Mouse (Mus musculus) skeletal muscle tissue, adult 2 months (tissue): ENCODE measurements around the gene Aox3.

Source experiments
- DNase-seq: peaks from one replicate; pipeline ENCODE4 v3.0.0-alpha.2; 2012; ENCODE audit warnings: low read depth, low spot score

The Aox3 gene

DNA sequence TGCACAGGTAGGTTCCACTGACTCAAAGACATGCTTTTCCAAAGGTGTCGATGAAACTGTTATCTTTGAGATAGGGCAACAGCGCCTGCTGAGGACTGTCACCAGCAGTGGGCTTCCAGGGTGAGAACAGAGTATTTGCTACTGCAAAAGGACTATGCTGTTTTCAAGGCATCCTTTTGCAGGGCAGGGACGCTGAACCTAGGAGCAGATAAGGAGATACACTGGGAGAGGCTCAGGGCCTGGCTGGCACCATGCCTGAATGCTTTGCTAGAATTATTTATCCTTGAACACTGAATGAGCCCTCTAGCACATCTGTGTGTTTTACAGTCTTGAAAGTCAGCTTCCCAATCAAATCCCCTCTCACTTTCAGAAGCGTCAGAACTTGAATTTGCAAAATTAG is 85.5 kb downstream of the Aox3 start:
- no peak for DNase-seq

DNA sequence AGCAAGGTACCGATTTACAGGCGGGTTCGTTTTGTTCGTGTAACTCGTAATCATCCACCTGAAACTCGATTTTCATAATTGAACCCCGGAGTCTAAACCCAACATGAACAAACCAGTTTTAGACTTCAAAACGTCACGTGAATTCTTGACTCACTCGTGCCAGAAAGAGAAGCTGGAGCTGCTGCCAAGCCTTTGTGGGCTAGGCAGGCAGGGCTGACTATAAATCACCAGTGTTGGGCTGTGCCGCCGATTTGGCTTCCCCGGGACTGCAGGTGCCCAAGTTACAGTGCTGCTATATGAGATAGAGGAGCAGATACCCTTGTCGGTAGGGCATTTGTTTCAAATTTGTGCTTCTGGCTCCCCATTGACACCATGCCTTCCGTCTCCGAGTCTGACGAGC is 97.3 kb downstream of the Aox3 start, which contains the start of gene Aox4:
TSS of gene Aox4 (plus strand) at position 195 of the 400 bp plus-strand sequence.
- DNase-seq: no peak

DNA sequence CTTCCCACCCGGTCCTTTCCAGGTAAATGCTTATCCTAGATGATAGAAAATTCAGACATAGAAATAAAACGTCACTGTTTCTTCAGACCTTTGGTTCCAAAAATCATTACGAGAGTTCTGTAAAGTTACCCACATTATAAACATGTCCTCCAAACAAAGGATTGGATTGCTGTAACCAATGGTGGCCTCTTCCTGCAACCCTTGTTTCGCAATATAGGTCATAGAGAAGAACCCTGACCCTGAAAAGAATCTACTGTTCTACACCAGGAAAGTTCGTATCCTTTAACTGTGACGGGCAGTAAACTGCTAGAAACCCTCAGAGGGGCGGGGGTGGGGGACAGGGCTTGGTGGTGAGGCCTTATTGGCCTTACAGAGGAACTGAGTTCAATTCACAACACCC is 99.9 kb downstream of the Aox3 start:
- no peak for DNase-seq

DNA sequence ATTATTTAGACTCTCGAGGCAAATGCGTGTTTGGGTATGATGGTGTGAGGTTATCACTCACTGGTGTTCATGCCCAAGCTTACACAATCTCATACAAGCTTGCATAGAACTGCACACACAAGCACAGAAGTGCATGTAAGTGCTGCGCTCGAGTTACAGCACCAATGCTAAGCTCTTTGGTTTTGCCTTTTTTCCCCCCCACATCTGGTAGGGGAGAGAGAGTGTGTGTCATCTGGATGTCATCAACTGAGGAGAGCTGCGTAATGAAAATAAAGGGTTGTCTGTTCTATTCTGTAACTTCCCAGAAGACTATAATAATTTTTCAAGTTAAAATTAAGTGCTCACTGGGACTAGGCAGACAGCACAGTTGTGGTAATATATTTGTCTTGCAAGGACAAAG is 100.9 kb downstream of the Aox3 start:
- no peak for DNase-seq

DNA sequence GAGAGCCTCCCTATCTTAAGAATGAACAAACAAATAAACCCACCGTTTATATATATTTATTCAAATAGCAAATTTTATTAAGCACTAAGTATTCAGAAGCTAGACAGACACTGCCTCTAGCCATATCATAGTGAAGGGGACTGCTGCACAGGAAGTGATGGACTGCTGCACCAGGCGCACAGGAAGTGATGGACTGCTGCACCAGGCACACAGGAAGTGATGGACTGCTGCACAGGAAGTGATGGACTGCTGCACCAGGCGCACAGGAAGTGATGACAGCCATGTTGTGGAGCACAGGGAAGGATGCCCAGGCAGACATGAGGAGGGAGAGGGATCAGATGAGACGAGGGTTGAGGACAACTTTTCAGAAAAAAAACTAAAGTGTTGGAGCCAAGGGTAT is 102.4 kb downstream of the Aox3 start:
- DNase-seq: no peak

DNA sequence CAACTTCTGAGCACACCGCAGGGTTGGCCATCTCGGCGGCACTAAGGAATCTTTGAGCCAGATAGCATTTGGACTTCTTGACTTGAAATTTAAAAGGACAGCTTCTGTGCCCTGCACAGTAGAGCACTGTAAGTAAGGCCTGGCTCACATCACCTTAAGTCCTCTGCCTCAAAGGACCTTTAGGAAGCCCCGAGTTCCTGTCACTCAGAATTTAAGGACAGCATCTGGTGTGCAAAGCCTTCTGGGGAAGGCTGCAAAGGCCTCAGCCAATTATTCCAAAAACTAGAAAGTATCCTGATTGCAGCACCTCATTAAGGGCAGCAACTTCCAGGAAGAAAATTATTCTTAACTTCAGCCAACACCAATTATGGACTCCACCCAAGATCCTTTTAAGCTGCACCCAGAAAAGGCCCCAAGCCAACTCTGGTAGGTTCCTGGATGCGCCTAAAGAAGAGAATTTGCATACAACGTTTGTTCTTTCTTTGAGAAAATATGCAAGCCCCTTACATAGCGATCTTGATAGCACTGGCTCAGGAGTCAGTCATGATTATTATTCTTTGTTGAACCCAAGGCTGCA is 103.1 kb downstream of the Aox3 start:
- DNase-seq: no peak

DNA sequence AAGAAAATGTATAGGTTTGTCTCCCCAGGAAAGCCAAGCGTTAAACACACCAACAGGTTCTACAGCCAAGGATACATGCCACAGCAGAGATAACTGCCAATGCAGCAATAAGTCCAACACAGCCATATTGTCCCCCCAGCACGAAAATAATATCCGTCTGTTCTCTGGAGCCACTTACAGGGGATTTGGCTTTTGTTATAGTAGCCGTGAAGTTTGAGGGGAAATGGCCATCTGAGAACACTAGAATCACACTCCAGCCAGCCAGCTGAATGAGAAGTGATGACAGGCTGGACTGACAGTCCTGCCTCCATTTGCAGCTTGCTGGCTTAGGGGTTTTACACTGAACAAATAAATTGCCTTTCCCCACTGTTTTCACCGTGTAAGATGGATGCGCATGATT is 108.1 kb downstream of the Aox3 start:
- DNase-seq: no peak

DNA sequence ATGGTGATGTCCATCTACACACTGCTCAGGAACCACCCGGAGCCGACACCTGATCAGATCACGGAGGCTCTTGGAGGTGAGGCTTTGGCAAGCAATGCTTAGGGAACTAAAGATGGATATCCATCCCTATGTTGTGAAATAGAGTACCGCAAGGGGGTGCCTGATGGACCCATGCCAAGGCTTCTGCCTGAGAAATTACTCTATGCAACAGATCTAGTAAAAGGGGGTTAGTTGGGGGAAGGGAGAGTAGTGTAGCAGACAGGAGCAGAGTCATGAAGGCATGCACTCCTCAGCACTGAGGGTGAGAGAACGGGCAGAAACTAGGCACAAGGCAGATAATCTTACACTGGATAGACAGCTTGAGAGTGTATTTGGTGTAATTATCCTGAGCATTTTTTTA is 108.9 kb downstream of the Aox3 start:
- no peak for DNase-seq

DNA sequence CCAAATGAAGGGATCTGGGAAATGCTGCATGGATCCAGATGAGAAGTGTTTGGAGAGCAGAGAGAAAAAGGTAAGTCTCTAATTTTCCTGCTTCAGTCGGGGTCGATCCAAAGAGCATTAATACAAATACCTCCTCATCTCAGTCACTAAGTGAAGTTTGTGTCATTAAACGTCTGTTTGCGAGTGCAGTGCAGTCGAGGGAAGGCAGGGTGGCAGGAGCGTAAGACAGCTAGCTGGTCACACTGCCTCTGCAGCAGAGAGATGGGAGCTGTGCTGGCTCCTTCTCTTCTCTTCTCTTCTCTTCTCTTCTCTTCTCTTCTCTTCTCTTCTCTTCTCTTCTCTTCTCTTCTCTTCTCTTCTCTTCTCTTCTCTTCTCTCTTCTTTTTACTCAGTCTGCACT is 115.2 kb downstream of the Aox3 start:
- DNase-seq: no peak

DNA sequence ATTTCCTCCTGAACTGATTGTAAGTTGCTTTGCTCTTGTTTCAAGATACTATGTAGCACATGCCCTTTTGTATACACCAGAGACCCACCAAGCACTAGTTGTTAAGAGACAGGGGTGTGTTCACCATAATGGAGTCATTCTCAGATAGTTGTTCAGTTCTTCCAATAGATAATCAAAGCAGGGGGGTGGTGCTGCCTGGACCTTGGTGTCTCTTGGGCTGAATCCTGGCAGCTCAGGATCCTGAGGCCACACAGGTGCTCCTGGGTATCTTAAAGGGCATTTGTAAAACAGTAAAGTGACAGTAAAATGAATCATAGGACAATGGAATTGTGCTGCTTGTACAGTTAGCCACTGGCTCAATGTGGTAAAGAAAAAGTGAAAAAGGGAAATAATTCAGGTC is 116.0 kb downstream of the Aox3 start:
- DNase-seq: no peak

DNA sequence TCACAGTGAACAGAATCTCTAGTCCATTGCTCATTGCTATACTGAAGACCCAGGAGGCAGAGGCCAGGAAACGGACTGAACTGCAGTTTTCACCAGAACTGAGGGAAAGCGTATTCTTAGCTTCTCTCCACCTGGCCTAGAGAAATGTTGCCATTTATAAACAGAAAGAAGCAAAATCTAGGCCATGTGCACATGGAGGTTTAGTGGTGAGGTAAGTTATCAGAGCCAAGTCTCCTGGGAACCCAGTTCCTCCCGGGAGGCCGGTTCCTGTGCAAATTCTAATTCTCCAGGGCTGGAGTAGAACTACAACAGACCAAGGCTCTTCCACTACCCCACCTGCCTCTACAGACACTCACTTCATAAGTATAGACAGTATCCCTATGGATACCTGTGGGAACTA is 116.8 kb downstream of the Aox3 start:
- DNase-seq: no peak

DNA sequence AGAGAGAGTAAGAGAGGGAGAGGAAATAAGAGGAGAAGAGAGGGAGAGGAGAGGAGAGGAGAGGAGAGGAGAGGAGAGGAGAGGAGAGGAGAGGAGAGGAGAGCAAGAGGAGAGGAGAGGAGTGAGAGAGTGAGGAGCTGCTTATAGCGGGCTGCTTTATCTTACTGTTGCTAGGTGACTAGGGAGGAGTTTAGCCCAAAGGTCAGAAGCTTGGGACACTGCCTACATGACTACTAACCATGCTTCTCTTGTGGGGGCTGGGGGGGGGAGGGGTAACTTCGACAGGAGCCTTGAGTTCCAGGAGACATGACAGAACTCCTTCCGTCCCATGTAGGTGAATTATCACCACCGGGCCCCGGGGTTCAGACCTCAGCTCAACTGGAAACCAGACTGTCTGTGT is 117.6 kb downstream of the Aox3 start:
- no peak for DNase-seq

DNA sequence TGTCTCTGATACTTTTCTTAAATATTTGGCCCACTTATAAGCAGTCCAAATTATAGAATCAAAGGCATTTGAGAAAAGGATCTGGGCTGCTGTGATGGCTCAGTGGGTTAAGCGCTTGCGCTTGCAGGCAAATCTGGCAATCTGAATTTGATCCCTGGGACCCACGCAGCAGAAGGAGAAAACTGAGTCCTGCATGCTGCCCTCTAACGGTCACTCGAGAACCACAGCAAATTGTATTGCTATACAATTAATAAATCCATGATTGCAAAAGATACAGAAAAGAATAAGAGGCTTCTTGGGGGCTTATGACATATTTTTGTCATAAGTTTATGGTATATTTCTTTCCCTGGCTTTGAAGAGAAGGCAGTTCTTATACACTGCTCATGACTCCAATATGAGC is 122.5 kb downstream of the Aox3 start:
- no peak for DNase-seq

DNA sequence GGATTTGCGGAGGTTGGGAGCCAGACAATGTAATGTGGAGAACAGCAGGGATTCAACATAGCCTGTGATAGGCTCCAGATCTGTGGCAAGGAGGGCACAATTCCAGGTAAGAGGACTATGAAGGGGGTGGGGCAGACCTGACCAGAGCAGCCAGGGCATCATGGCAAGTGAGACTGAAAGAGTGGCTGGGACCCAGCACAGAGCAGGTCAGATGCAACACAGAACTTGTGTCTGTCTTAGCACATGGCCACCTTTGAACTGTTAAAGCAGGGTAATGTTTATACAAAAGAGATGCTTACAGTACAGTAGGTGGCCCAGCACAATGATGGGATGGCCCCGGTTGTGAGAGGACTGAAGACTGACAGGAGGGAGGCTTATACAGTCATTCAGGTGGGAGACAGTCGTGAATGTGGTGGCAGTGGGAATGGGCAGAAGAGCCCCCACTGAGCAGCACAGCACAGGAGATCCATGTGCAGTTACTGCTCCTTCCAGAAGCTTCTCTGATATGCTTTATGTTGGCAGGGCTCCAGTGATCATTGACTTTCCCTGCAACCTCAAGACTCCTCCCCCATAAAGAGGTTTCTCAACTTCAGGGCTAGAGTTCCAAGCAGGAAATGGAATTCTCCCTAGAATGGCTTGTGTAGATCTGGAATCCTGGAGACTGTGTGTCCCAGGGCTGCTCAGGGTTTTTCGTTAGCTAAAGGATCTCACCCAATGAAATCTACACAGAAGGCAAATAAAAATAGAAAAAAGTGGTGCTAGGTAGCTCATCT is 124.8 kb downstream of the Aox3 start:
- DNase-seq: no peak

DNA sequence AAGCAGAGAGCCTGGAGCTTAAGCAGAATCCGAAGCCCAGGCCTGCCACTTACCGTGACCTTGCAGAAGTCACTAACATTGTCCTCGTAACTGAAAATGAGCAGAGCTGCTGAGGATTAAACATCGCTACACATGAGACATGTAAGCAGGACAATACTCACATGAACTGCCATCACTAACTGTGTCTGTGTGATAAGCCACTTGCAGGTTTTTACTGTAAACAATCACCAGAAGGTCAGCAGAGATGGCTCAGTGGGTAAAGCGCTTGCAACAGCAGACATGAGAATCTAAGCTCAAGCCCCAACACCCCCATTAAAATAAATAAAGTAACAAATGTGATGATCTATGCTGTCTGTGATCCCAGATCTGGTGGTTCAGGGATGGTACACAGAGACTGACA is 125.5 kb downstream of the Aox3 start:
- no peak for DNase-seq

DNA sequence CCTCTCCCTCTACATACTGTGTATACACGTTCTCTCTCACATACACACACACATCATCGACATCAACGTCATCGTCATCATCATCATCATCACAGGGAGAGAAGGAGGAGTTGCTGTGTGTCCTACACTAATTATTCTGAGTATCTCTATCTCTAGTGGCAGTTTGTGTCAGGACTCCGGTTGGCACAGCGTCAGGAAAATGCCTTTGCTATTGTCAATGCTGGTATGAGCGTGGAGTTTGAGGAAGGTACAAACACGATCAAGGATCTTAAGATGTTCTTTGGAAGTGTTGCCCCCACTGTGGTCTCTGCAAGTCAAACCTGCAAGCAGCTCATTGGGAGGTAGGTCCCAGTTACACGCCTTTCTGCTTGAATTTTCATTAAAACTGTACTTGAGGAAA is 126.0 kb downstream of the Aox3 start:
- DNase-seq: no peak

DNA sequence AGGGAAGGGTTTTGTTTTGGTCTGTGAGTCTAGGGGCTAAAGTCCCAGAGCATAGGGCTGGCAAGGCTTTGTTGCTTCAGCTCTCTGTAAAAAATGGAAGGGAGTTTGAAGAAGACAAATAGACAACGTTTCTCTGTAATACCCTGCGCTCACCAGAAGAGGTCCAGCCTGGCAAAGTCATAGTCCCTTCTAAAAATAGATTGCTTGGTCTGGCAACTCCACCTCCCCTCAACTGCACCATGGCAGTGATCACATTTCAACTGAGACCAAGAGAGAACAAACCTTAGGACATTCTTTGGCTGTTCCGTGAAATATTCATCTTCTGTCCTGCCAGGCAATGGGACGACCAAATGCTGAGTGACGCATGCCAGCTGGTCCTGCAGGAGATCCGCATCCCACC is 127.4 kb downstream of the Aox3 start:
- DNase-seq: peak; percentile 46

DNA sequence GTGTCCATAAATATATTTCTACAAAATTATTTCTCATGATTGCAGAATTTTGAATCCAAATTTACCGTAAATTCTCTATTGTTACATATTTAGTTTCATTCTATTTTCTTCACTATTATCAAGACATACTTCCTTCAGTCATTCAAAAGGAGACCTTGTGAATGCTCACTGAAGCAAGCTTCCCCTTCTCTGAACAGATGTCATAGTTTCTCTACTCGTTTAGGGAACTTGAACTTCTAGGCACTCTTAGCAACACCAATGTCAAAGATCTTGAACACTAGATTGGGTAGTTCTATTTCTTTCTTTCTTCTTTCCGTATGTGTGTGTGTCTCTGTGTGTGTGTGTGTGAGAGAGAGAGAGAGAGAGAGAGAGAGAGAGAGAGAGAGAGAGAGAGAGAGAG is 131.6 kb downstream of the Aox3 start:
- DNase-seq: no peak

DNA sequence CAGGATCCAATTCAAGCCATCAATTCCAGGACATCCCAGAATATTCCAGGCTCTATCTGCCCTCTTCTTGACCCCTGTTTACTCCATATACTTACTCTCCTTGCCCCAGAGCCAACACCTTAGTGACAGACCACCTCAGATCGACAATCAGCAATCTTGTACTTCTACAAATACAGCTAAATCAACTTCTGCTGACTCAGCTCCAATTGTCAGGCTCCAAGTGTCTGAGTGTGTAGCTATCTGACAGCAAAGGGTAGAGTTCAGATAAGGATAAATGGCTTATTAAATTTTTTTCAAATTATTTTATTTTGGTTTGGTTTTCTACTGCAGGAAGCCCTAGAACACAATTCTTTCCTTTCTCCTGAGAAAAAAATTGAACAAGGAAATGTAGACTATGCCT is 135.6 kb downstream of the Aox3 start:
- DNase-seq: no peak
